Mouse (Mus musculus) MEL (cell line): ENCODE data around the gene Gp9.

Experiments used
- CHD1 ChIP-seq: IDR thresholded peaks from 2 replicates; pipeline ENCODE4 v1.6.1; 2012; ENCODE audit warnings: low read depth, mild to moderate bottlenecking, inconsistent platforms, low read length, improper control_type of control experiment
- CTCF ChIP-seq, 3 experiments: IDR thresholded peaks in 2 of 3; conservative IDR thresholded peaks in 1 of 3; 2 replicates each; pipeline ENCODE4 v1.5.1; 2011 to 2012; ENCODE audit warnings: low read length in 3 of 3, low read depth in 2 of 3, mild to moderate bottlenecking in 2 of 3, improper control_type of control experiment in 1 of 3, inconsistent platforms in 1 of 3, mixed read lengths in 1 of 3, moderate library complexity in 1 of 3; ENCODE audit not compliant: control insufficient read depth in 1 of 3, insufficient read depth in 1 of 3, poor library complexity in 1 of 3, severe bottlenecking in 1 of 3
- E2F4 ChIP-seq: IDR thresholded peaks from 2 replicates; pipeline ENCODE4 v1.6.1; 2011; ENCODE audit warnings: low read depth, low read length, improper control_type of control experiment, borderline replicate concordance
- EP300 ChIP-seq, 2 experiments: IDR thresholded peaks; 2 replicates each; pipeline ENCODE4 v1.6.1; 2011; ENCODE audit warnings: improper control_type of control experiment in 2 of 2, low read length in 2 of 2, low read depth in 1 of 2, mild to moderate bottlenecking in 1 of 2
- JUND ChIP-seq: IDR thresholded peaks from 2 replicates; pipeline ENCODE4 v1.6.1; 2011; ENCODE audit warnings: low read depth, mild to moderate bottlenecking, improper control_type of control experiment, low read length
- MAX ChIP-seq: IDR thresholded peaks from 2 replicates; pipeline ENCODE4 v1.6.1; 2011; ENCODE audit warnings: low read length, improper control_type of control experiment
- POLR2A ChIP-seq, 2 experiments: IDR thresholded peaks; 2 replicates each; pipeline ENCODE4 v1.6.1; 2011 to 2012; ENCODE audit warnings: low read length in 2 of 2, mild to moderate bottlenecking in 2 of 2, control low read depth in 1 of 2, improper control_type of control experiment in 1 of 2, low read depth in 1 of 2, moderate library complexity in 1 of 2; ENCODE audit not compliant: control insufficient read depth in 1 of 2, insufficient read depth in 1 of 2, poor library complexity in 1 of 2
- RCOR1 ChIP-seq: IDR thresholded peaks from 2 replicates; pipeline ENCODE4 v1.6.1; 2012; ENCODE audit warnings: low read depth, mild to moderate bottlenecking, inconsistent platforms, low read length, improper control_type of control experiment
- USF1 ChIP-seq: IDR thresholded peaks from 2 replicates; pipeline ENCODE4 v1.6.1; 2014; ENCODE audit warnings: low read depth, mild to moderate bottlenecking, inconsistent platforms, low read length, improper control_type of control experiment, moderate library complexity

- no peak for TF ChIP-seq CTCF (IDR thresholded peaks at IDR 0.05 in 2 of 3, conservative IDR thresholded peaks at IDR 0.05 in 1 of 3; ENCODE audit: control insufficient read depth in 1 of 3, insufficient read depth in 1 of 3, low read depth in 2 of 3, low read length in 3 of 3, poor library complexity in 1 of 3, severe bottlenecking in 1 of 3)
- no peak for TF ChIP-seq EP300 (IDR thresholded peaks at IDR 0.05; ENCODE audit: low read depth in 1 of 2, low read length in 2 of 2)
- no peak for TF ChIP-seq CHD1
- no peak for TF ChIP-seq MAX
- TF ChIP-seq POLR2A (IDR thresholded peaks at IDR 0.05; ENCODE audit: control insufficient read depth in 1 of 2, insufficient read depth in 1 of 2, low read depth in 1 of 2, low read length in 2 of 2, poor library complexity in 1 of 2) = no peak
- no peak for TF ChIP-seq E2F4
- no peak for TF ChIP-seq JUND
- no peak for TF ChIP-seq RCOR1
- no peak for TF ChIP-seq USF1
Measured at GRCm38 (mm10) chr6:87737921-87738626, 39.8 kb upstream of the Gp9 start.
